Mouse (Mus musculus) erythroblast, embryonic 14.5 days (primary cell): ENCODE results near the gene Mblac1. TPM values are rescaled to one million over a fixed set of nuclear protein-coding genes. Genes with fewer than 3 reads are reported as not detected.

Source experiments
- H3K27me3 ChIP-seq: 2 replicates; pipeline ENCODE4 v1.6.1; 2012; ENCODE audit warnings: inconsistent platforms; ENCODE audit not compliant: control insufficient read depth
- H3K36me3 ChIP-seq: 2 replicates; pipeline ENCODE4 v1.6.1; 2012; ENCODE audit warnings: mild to moderate bottlenecking, inconsistent platforms; ENCODE audit not compliant: control insufficient read depth
- H3K4me1 ChIP-seq: 2 replicates; pipeline ENCODE4 v1.6.1; 2012; ENCODE audit warnings: inconsistent platforms; ENCODE audit not compliant: control insufficient read depth
- H3K4me3 ChIP-seq: replicated peaks from 2 replicates; pipeline ENCODE3; 2012; ENCODE audit warnings: moderate library complexity, mild to moderate bottlenecking, inconsistent platforms
- H3K9me3 ChIP-seq: 2 replicates; pipeline ENCODE4 v1.6.1; 2012; ENCODE audit warnings: low read length, inconsistent platforms, mixed read lengths; ENCODE audit not compliant: control insufficient read depth
- GATA1 ChIP-seq: IDR thresholded peaks from 2 replicates; pipeline ENCODE4 v1.6.1; 2012; ENCODE audit warnings: low read length, inconsistent platforms, mixed read lengths
- TAL1 ChIP-seq: IDR thresholded peaks from 3 replicates; pipeline ENCODE4 v1.6.1; 2012; ENCODE audit warnings: low read length, inconsistent platforms, mixed read lengths
- polyA plus RNA-seq: library from polyadenylated mRNA; stranded (reverse); fragments of >175 nt; gene quantifications from 2 replicates; pipeline ENCODE4 v1.2.3, GENCODE M21; 2012

The Mblac1 gene
- polyA plus RNA-seq, 1 experiment, result 0.12 TPM

GRCm38 (mm10) chr5:138170936-138171561, 23.1 kb upstream of the Mblac1 start:
- no peaks in the 10 kb centered on the region for H3K9me3 ChIP-seq
- H3K36me3 ChIP-seq, result peaks cover 83% of the 10 kb centered on the region
- no peaks in the 10 kb centered on the region for H3K27me3 ChIP-seq
- TF ChIP-seq GATA1 (no peak), TAL1 (no peak)
- peaks cover 57% of the 10 kb centered on the region for H3K4me1 ChIP-seq
- H3K4me3 ChIP-seq, result peak overlapping the region; percentile 95

DNA sequence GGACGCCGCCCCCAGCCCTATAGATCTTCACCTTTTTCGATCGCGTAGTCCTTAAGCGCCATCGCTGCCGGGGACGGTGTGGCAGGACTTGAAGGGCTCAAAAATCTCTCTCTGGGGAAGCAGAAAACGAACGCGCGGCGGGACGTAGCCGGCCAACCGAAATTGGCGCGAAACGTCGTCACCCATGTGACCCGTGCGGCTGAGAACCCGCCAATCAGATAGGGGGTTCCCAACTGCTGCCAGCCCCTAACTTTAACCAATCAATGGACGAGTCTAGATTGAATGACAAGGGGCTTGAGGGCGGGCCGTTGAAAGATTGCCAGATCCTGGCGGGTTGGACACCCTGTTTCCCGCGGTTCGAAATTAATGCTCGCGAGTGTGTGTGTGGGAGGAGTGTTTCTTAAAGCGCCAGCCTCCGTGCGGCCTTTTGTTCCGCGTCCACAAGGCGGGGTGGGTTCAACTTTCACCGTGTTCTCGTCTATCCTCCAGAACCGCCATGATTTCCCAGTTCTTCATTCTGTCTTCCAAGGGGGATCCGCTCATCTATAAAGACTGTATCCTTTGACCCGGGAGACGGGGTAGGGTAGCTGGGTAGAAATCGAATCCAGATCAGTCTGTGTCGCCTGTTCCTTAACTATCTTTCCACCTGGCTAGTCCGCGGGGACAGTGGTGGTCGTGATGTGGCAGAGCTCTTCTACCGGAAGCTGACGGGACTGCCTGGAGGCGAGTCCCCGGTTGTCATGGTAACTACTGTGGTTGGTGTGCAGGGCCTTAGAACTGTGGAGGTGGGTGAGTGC, 22.2 kb upstream of the Mblac1 start, which contains the start of the genes Ap4m1 and Mcm7:
TSS of gene Ap4m1 (plus strand) at position 308 of the 797 bp plus-strand sequence.
TSS of gene Mcm7 (minus strand) at position 728 of the 797 bp plus-strand sequence.
- no peaks in the 10 kb centered on the region for H3K9me3 ChIP-seq
- H3K4me3 ChIP-seq, result peak within 1 kb of the TSS; percentile 95
- peaks cover 82% of the 10 kb centered on the region for H3K36me3 ChIP-seq
- H3K4me1 ChIP-seq, result peaks cover 54% of the 10 kb centered on the region
- TF ChIP-seq TAL1 (no peak), GATA1 (peak; percentile 77)
- no peaks in the 10 kb centered on the region for H3K27me3 ChIP-seq

GRCm38 (mm10) chr5:138173217-138173616, 20.9 kb upstream of the Mblac1 start:
- no peak for TF ChIP-seq GATA1
- no peak for TF ChIP-seq TAL1
- Histone ChIP-seq H3K4me1 (peaks cover 45% of the 10 kb centered on the region), H3K27me3 (no peaks in the 10 kb centered on the region), H3K4me3 (peak overlapping the region; percentile 95), H3K9me3 (no peaks in the 10 kb centered on the region), H3K36me3 (peaks cover 82% of the 10 kb centered on the region)

- peaks cover 45% of the 10 kb centered on the region for H3K36me3 ChIP-seq
- no peaks in the 10 kb centered on the region for H3K27me3 ChIP-seq
- H3K4me3 ChIP-seq, result peak within 1 kb of the TSS; percentile 90
- peaks cover 33% of the 10 kb centered on the region for H3K4me1 ChIP-seq
- TF ChIP-seq GATA1 (no peak), TAL1 (no peak)
- no peaks in the 10 kb centered on the region for H3K9me3 ChIP-seq
These were observed 7.0 kb upstream of the Mblac1 start, which contains the start of the genes Taf6 and Cnpy4 for GRCm38 (mm10) chr5:138186950-138187638. Gene Taf6 (minus strand): TSS chr5:138187451. Gene Cnpy4 (plus strand): TSS chr5:138187485.

DNA sequence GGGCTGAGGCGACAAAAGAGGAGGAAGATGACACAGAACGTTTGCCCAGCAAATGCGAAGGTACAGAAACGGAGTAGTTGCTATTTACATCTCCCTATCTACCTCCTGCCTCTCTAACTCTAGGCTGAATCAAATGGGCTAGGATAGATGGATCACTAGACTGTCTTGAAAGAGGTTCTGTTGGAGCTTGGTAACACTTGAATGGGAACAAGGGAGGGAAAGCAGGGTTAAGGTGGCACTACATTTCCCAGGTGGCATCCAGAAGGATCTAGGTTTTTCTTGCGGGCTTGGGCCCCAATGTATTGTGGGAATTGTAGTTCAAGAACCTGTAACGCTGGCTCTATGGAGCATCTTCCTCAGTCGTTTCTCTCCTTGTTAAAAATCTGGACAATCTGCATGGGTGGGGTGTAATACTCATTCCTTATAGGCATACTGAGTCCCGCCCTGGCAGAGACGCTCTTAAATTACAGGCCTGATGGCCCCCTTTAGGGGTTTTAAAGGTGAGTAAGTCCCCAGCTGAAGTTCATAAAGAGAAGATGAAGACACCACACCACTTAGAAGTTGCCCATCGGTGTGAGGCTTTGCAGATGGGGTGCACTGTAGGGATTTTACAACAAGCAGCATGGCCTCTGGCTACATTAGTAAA, 6.3 kb upstream of the Mblac1 start:
- peaks cover 33% of the 10 kb centered on the region for H3K4me1 ChIP-seq
- TF ChIP-seq GATA1 (no peak), TAL1 (no peak)
- H3K4me3 ChIP-seq, result peak overlapping the region; percentile 90
- no peaks in the 10 kb centered on the region for H3K27me3 ChIP-seq
- H3K9me3 ChIP-seq, result no peaks in the 10 kb centered on the region
- H3K36me3 ChIP-seq, result peaks cover 45% of the 10 kb centered on the region

DNA sequence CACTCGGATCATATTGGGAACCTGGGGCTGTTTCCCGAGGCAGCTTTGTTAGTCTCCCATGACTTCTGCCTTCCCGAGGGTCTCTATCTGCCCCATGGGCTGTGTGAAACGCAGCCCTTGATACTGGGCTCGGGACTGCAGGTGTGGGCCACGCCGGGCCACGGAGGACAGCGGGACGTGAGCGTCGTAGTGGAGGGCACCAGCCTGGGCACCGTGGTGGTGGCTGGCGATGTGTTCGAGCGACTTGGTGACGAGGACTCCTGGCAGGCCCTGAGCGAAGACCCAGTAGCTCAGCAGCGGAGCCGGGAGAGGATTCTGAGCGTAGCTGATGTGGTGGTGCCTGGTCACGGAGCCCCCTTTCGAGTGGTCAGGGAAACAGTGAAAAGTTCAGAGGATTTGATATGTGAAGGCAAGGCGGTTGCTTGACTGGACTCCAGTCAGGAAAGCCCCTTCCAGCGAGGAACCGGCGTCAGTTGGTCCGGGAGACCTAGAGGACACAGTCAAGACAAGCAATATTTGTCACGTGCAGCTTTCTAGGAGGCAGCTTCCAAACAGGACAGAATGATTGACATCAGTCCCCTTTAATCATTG, 736 bp downstream of the Mblac1 start:
- TF ChIP-seq TAL1, result no peak
- TF ChIP-seq GATA1, result no peak
- peaks cover 28% of the 10 kb centered on the region for H3K36me3 ChIP-seq

GRCm38 (mm10) chr5:138195463-138195862, 1.3 kb downstream of the Mblac1 start:
- Histone ChIP-seq H3K36me3 (peaks cover 23% of the 10 kb centered on the region), H3K9me3 (no peaks in the 10 kb centered on the region), H3K4me1 (peaks cover 27% of the 10 kb centered on the region), H3K27me3 (no peaks in the 10 kb centered on the region), H3K4me3 (peak overlapping the region; percentile 95)
- TF ChIP-seq GATA1, result no peak
- no peak for TF ChIP-seq TAL1

More for the DNA sequence above, 736 bp downstream of the Mblac1 start:
- H3K9me3 ChIP-seq, result no peaks in the 10 kb centered on the region
- peak overlapping the region; percentile 95 for H3K4me3 ChIP-seq
- peaks cover 27% of the 10 kb centered on the region for H3K4me1 ChIP-seq
- H3K27me3 ChIP-seq, result no peaks in the 10 kb centered on the region

DNA sequence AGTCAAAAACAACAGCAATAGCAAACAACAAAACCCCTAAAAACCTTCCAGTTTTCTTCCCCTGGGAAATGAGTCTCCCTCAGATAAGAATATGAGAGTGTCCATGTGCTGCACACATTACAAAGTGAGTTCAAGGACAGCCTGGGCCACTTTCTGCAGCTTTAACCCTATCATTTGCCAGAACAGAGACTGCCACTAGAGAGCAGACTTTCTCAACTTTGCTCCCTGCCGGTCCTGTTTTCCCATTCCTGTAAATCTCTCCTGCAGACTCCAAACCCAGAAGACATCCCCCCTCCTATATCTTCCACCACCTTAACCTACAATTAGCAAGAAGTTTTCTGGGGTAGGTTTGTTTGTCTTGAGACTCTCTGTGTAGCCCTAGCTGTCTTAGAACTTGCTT, 5.5 kb downstream of the Mblac1 start:
- peaks cover 12% of the 10 kb centered on the region for H3K4me1 ChIP-seq
- H3K36me3 ChIP-seq, result no peaks in the 10 kb centered on the region
- TF ChIP-seq TAL1 (no peak), GATA1 (no peak)
- H3K9me3 ChIP-seq, result peaks cover 6% of the 10 kb centered on the region
- no peak overlapping the region for H3K4me3 ChIP-seq
- no peaks in the 10 kb centered on the region for H3K27me3 ChIP-seq
